Mouse (Mus musculus) lung, postnatal 0 days (tissue): Measurements from ENCODE around the gene Gm17490.

ENCODE experiments used
- CTCF ChIP-seq: IDR thresholded peaks from 2 replicates; pipeline ENCODE4 v1.5.1; 2016; ENCODE audit warnings: antibody characterized with exemption, mild to moderate bottlenecking
- EP300 ChIP-seq: IDR thresholded peaks from 2 replicates; pipeline ENCODE4 v1.6.1; 2016; ENCODE audit warnings: antibody characterized with exemption, mild to moderate bottlenecking, control low read depth

DNA sequence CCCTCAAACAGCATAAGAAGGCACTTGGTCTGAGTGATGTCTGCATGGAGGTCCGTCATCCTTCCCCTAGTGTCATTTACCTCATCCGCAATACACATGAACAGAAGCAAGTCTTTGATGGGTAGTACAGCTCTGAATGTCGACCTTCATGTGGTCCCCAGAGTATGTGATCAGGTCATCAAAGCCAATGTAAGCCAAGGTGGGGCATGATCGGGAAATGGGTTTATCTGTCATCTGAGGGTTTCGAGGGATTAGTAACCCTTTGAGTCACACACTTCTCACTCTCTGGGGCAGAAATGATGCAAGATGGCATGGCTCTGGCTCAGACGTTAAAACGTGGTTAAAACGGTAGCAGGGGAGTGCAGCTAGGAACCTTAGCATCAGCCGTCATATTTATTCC is 9.2 kb downstream of the Gm17490 start:
- TF ChIP-seq CTCF, result no peak
- TF ChIP-seq EP300, result no peak
